ENCODE assay signal across 15 mouse cellular contexts in genomic region chr11:77483510-77484255, GRCm38 (mm10). TPM values are rescaled to one million over a fixed set of nuclear protein-coding genes. Genes with fewer than 3 reads are reported as not detected.
DNase-seq lines count a peak whose midpoint lies in the region; ATAC-seq and TF ChIP-seq lines count a peak whose summit lies in the region.
"Had no signal": no experiment of that assay in that cellular context is flagged by ENCODE, and none has a peak within 500 bp of the region (broad histone marks: within the 10 kb centered on the region; RNA-seq: fewer than 3 reads in every experiment).

No protein-coding gene starts in this region.

- ATAC-seq in intestine, embryonic 16.5 days = no peak
- ATAC-seq: hindbrain, postnatal 0 days; liver, embryonic 12.5 days had no signal

- peaks cover 2% of the 10 kb centered on the region; the same call in 1 of the 2 replicates for H3K27me3 ChIP-seq in spleen, adult 2 months (ENCODE audit: control insufficient read depth, insufficient read depth, low read length)
- H3K27me3 ChIP-seq in myocyte (ENCODE audit: control insufficient read depth, insufficient read depth, insufficient read length) = no peaks in the 10 kb centered on the region
- no peaks in the 10 kb centered on the region for H3K27me3 ChIP-seq in intestine, embryonic 16.5 days (replicated peaks; ENCODE audit: control insufficient read depth, insufficient read depth, low read length)
- H3K27me3 ChIP-seq: embryonic facial prominence, embryonic 12.5 days; forebrain, embryonic 12.5 days had no signal

- H3K27ac ChIP-seq in spleen, adult 2 months (ENCODE audit: insufficient read depth, low read length) = peak overlapping the region; percentile 4
- H3K27ac ChIP-seq in intestine, embryonic 16.5 days (ENCODE audit: low read length) = no peak overlapping the region
- H3K27ac ChIP-seq: embryonic facial prominence, embryonic 12.5 days; forebrain, embryonic 12.5 days; hindbrain, postnatal 0 days; liver, embryonic 12.5 days had no signal

- no peak overlapping the region for H3ac ChIP-seq in myocyte (ENCODE audit: control insufficient read depth, insufficient read length)

- H3K9me3 ChIP-seq in intestine, embryonic 16.5 days (ENCODE audit: control insufficient read depth, low read length) = no peaks in the 10 kb centered on the region
- H3K9me3 ChIP-seq: embryonic facial prominence, embryonic 12.5 days; forebrain, embryonic 12.5 days; liver, embryonic 12.5 days had no signal

- no peak for TF ChIP-seq POLR2A in spleen, adult 2 months (IDR thresholded peaks at IDR 0.05; ENCODE audit: low read depth, low read length)
- no peak for TF ChIP-seq POLR2A in myocyte (IDR thresholded peaks at IDR 0.05; ENCODE audit: insufficient read length, low read depth)

- peak overlapping the region; percentile 65 for H3K4me2 ChIP-seq in myocyte (ENCODE audit: low read depth)
- no peak overlapping the region for H3K4me2 ChIP-seq in intestine, embryonic 16.5 days (ENCODE audit: low read depth, low read length)
- H3K4me2 ChIP-seq: embryonic facial prominence, embryonic 12.5 days; forebrain, embryonic 12.5 days; liver, embryonic 12.5 days had no signal

- WGBS in spleen, adult 2 months = 41% methylated on average over 11 of the region's 11 CpGs
- 49% methylated on average over 11 of the region's 11 CpGs for WGBS in intestine, embryonic 16.5 days

- peaks cover 6% of the 10 kb centered on the region for H3K4me1 ChIP-seq in spleen, adult 2 months (ENCODE audit: control insufficient read depth, insufficient read depth, insufficient read length)
- H3K4me1 ChIP-seq in intestine, embryonic 16.5 days (ENCODE audit: control insufficient read depth, insufficient read depth, low read length) = peaks cover 17% of the 10 kb centered on the region

- no peak overlapping the region for H3K4me3 ChIP-seq in spleen, adult 2 months (ENCODE audit: extremely low read depth, insufficient read depth, insufficient read length)
- no peak overlapping the region for H3K4me3 ChIP-seq in myocyte
- no peak overlapping the region for H3K4me3 ChIP-seq in intestine, embryonic 16.5 days (ENCODE audit: low read length)
- H3K4me3 ChIP-seq: embryonic facial prominence, embryonic 12.5 days; forebrain, embryonic 12.5 days; liver, embryonic 12.5 days had no signal

- peak; percentile 35 to 54 for DNase-seq in spleen, adult 2 months (ENCODE audit: low read depth in 1 of 2, low spot score in 2 of 2)
- no peak for DNase-seq in spleen, adult 18-20 months
- DNase-seq in ZHBTc4 (ENCODE audit: low read depth, low spot score) = peak; percentile 49
- no peak for DNase-seq in adrenal gland, adult 18-20 months (ENCODE audit: low spot score in 2 of 2)
- no peak for DNase-seq in right cerebral cortex, postnatal 10 days (ENCODE audit: low spot score in 2 of 2)
- DNase-seq: adrenal gland, postnatal 10 days; cerebellum, adult 11 months; lung, postnatal 10 days had no signal

- TF ChIP-seq CTCF in spleen, adult 2 months (IDR thresholded peaks at IDR 0.05; ENCODE audit: extremely low read depth, insufficient read depth, insufficient read length, insufficient replicate concordance) = no peak

- H3K36me3 ChIP-seq in spleen, adult 2 months (ENCODE audit: control insufficient read depth, insufficient read depth, low read length) = no peaks in the 10 kb centered on the region
- H3K36me3 ChIP-seq in myocyte (ENCODE audit: control insufficient read depth, insufficient read depth) = no peaks in the 10 kb centered on the region
- no peaks in the 10 kb centered on the region for H3K36me3 ChIP-seq in intestine, embryonic 16.5 days (ENCODE audit: control insufficient read depth, insufficient read depth, low read length)
- H3K36me3 ChIP-seq: embryonic facial prominence, embryonic 12.5 days; liver, embryonic 12.5 days had no signal

- H3K79me2 ChIP-seq in myocyte (ENCODE audit: control insufficient read depth, insufficient read depth) = peaks cover 84% of the 10 kb centered on the region

- H3K9ac ChIP-seq in intestine, embryonic 16.5 days (ENCODE audit: low read depth, low read length) = no peak overlapping the region
- H3K9ac ChIP-seq: embryonic facial prominence, embryonic 12.5 days; forebrain, embryonic 12.5 days; liver, embryonic 12.5 days had no signal

TF ChIP-seq in myocyte, 11 proteins besides CTCF, POLR2A, EP300 and RAD21:
- TF ChIP-seq TCF12 (IDR thresholded peaks at IDR 0.05; ENCODE audit: insufficient read depth, poor library complexity, severe bottlenecking) (no peak), SRF (IDR thresholded peaks at IDR 0.05; ENCODE audit: control insufficient read depth, insufficient read length, low read depth) (no peak), MYOG (IDR thresholded peaks at IDR 0.05; ENCODE audit: control insufficient read depth in 1 of 3, insufficient read depth in 1 of 3, insufficient read length in 2 of 3, low read depth in 2 of 3) (no peak), E2F4 (IDR thresholded peaks at IDR 0.05; ENCODE audit: insufficient read depth) (no peak)

RNA-seq across cellular contexts. Expression of gene Ankrd13b, which starts 5.8 kb away (rescaled TPM):
- polyA plus RNA-seq in spleen, adult 2 months (2012; rRNA removed) = 8.9 and 10.6 TPM in 2 replicates
- polyA plus RNA-seq in myocyte (2012; fragmentation: generic; extraction: Trizol) = 46.0 TPM
- 1 to 10 TPM; 7.9 to 8.3 TPM for total RNA-seq in adrenal gland, adult 18-20 months (2021)
- 1.6 and 1.7 TPM in 2 replicates for polyA plus RNA-seq in intestine, embryonic 16.5 days (2015; fragmentation: Nextera tagmentation; extraction: Ambion mirVana)
- total RNA-seq: monocyte, adult 5-6 weeks had no signal

RNA-seq across cellular contexts. Expression of gene Git1, which starts 9.7 kb away (rescaled TPM):
- 36.2 and 44.3 TPM in 2 replicates for polyA plus RNA-seq in spleen, adult 2 months (2012; rRNA removed)
- polyA plus RNA-seq in myocyte (2012; fragmentation: generic; extraction: Trizol) = 53.9 TPM
- total RNA-seq in adrenal gland, adult 18-20 months (2021) = 10 to 100 TPM; 47.7 to 49.2 TPM
- 12.2 and 12.8 TPM in 2 replicates for polyA plus RNA-seq in intestine, embryonic 16.5 days (2015; fragmentation: Nextera tagmentation; extraction: Ambion mirVana)

RNA-seq across cellular contexts. Expression of gene Coro6, which starts 21.5 kb away (rescaled TPM):
- 0.76 and 1.1 TPM in 2 replicates for polyA plus RNA-seq in spleen, adult 2 months (2012; rRNA removed)
- 50.6 TPM for polyA plus RNA-seq in myocyte (2012; fragmentation: generic; extraction: Trizol)
- total RNA-seq in adrenal gland, adult 18-20 months (2021) = 1 to 10 TPM; 2.0 to 2.9 TPM
- not detected in 2 replicates for polyA plus RNA-seq in intestine, embryonic 16.5 days (2015; fragmentation: Nextera tagmentation; extraction: Ambion mirVana)
- polyA plus RNA-seq: liver, embryonic 12.5 days had no signal

RNA-seq across cellular contexts. Expression of gene Abhd15, which starts 31.2 kb away (rescaled TPM):
- 4.1 and 6.5 TPM in 2 replicates for polyA plus RNA-seq in spleen, adult 2 months (2012; rRNA removed)
- 1.4 TPM for polyA plus RNA-seq in myocyte (2012; fragmentation: generic; extraction: Trizol)
- total RNA-seq in adrenal gland, adult 18-20 months (2021) = 10 to 100 TPM; 16.7 to 27.6 TPM
- polyA plus RNA-seq in intestine, embryonic 16.5 days (2015; fragmentation: Nextera tagmentation; extraction: Ambion mirVana) = 4.0 and 4.7 TPM in 2 replicates

RNA-seq across cellular contexts. Expression of gene Trp53i13, which starts 32.1 kb away (rescaled TPM):
- 16.6 and 18.7 TPM in 2 replicates for polyA plus RNA-seq in spleen, adult 2 months (2012; rRNA removed)
- polyA plus RNA-seq in myocyte (2012; fragmentation: generic; extraction: Trizol) = 23.7 TPM
- 10 to 100 TPM; 11.0 to 12.9 TPM for total RNA-seq in adrenal gland, adult 18-20 months (2021)
- polyA plus RNA-seq in intestine, embryonic 16.5 days (2015; fragmentation: Nextera tagmentation; extraction: Ambion mirVana) = 24.1 and 24.3 TPM in 2 replicates
- total RNA-seq: monocyte, adult 5-6 weeks had no signal

Comparison
In these comparisons a context has a peak if more than half of its experiments do, and no peak if none do; other contexts are left out.
1. DNase-seq: peak in spleen, adult 2 months (2 of 2) and ZHBTc4 (single experiment); none in spleen, adult 18-20 months (0 of 2), adrenal gland, adult 18-20 months (0 of 2) and right cerebral cortex, postnatal 10 days (0 of 2).
2. RNA of gene Coro6, which starts 21.5 kb away (polyA plus RNA-seq): 50.6 TPM in myocyte (single experiment); 0.76 to 1.1 TPM in spleen, adult 2 months and not detected in intestine, embryonic 16.5 days; every median in the first group is over 10 times any median in the second.